Mouse (Mus musculus): ENCODE measurements around the gene Bmp8a.
"Not testable (repeated sequence)": the region's sequence is repeated elsewhere in the genome, so short reads cannot be mapped to it uniquely, and the experiment has no call there.

The Bmp8a gene

DNA sequence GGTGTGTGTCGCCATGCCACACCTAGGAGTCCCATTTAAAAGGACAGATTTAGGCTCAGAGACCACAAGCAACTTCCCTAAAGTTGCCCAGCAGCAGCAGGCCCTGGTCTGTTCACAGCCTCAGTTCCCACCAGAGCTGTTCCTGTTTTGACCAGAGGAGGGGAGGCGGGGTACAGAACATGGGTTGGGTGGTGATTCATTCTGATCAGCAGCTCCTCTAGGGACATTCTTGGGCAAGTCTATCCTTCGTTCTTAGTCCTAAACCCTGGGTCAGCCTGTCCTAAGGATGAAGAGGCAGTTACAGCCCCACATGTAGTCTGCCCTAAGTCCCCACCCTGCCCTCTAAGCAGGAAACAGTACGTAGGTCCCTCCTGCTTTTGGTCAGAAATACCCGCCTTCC, 2.8 kb downstream of the Bmp8a start:
- H3K36me3 ChIP-seq (ENCODE audit: control insufficient read depth, insufficient read depth, low read length, poor library complexity, severe bottlenecking): no peaks in the 10 kb centered on the region
- H3K27me3 ChIP-seq (ENCODE audit: control insufficient read depth, insufficient read depth, low read length, poor library complexity, severe bottlenecking): no peaks in the 10 kb centered on the region
- DNase-seq (ENCODE audit: low read depth, low spot score): peak; percentile 25

DNA sequence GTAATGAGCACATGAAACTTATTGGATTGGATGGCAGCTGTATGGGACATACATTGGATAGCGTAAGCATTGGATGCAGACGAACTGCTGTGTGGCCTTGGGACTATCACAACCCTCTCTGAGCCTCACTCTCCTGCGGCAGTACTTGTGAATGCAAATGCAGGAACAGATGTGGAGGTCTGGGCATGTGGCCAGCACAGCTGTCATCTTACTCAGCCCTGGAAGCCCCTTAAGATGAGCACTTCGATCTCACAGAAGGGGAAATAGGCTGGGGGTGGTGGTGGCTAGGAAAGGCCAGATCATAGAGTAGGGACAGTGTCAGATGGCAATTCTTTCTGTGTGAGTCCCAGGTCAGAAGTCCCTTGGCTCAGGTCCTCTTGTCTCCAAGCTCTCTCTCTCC, 5.4 kb downstream of the Bmp8a start:
- no peaks in the 10 kb centered on the region for H3K36me3 ChIP-seq (ENCODE audit: control insufficient read depth, insufficient read depth, low read length, poor library complexity, severe bottlenecking)
- H3K27me3 ChIP-seq (ENCODE audit: control insufficient read depth, insufficient read depth, low read length, poor library complexity, severe bottlenecking): no peaks in the 10 kb centered on the region
- no peak for DNase-seq (ENCODE audit: low read depth, low spot score)

- no peaks in the 10 kb centered on the region for H3K27me3 ChIP-seq (ENCODE audit: control insufficient read depth, insufficient read depth, low read length, poor library complexity, severe bottlenecking)
- no peak for DNase-seq (ENCODE audit: low read depth, low spot score)
- no peaks in the 10 kb centered on the region for H3K36me3 ChIP-seq (ENCODE audit: control insufficient read depth, insufficient read depth, low read length, poor library complexity, severe bottlenecking)
Observed at GRCm38 (mm10) chr4:123335796-123336585, 7.1 kb downstream of the Bmp8a start.

- DNase-seq (ENCODE audit: low read depth, low spot score); H3K27me3 ChIP-seq (ENCODE audit: control insufficient read depth, insufficient read depth, low read length, poor library complexity, severe bottlenecking); H3K36me3 ChIP-seq (ENCODE audit: control insufficient read depth, insufficient read depth, low read length, poor library complexity, severe bottlenecking): not testable (repeated sequence)
Observed at GRCm38 (mm10) chr4:123335244-123335643, 7.8 kb downstream of the Bmp8a start.

- no peaks in the 10 kb centered on the region for H3K27me3 ChIP-seq (ENCODE audit: control insufficient read depth, insufficient read depth, low read length, poor library complexity, severe bottlenecking)
- no peaks in the 10 kb centered on the region for H3K36me3 ChIP-seq (ENCODE audit: control insufficient read depth, insufficient read depth, low read length, poor library complexity, severe bottlenecking)
- no peak for DNase-seq (ENCODE audit: low read depth, low spot score)
Observed at GRCm38 (mm10) chr4:123334177-123334576, 8.9 kb downstream of the Bmp8a start.

- no peaks in the 10 kb centered on the region for H3K27me3 ChIP-seq (ENCODE audit: control insufficient read depth, insufficient read depth, low read length, poor library complexity, severe bottlenecking)
- DNase-seq (ENCODE audit: low read depth, low spot score): no peak
- H3K36me3 ChIP-seq (ENCODE audit: control insufficient read depth, insufficient read depth, low read length, poor library complexity, severe bottlenecking): no peaks in the 10 kb centered on the region
Observed at GRCm38 (mm10) chr4:123333151-123333550, 9.9 kb downstream of the Bmp8a start.

- DNase-seq (ENCODE audit: low read depth, low spot score); H3K27me3 ChIP-seq (ENCODE audit: control insufficient read depth, insufficient read depth, low read length, poor library complexity, severe bottlenecking); H3K36me3 ChIP-seq (ENCODE audit: control insufficient read depth, insufficient read depth, low read length, poor library complexity, severe bottlenecking): not testable (repeated sequence)
Observed at GRCm38 (mm10) chr4:123331961-123332360, 11.1 kb downstream of the Bmp8a start.

DNA sequence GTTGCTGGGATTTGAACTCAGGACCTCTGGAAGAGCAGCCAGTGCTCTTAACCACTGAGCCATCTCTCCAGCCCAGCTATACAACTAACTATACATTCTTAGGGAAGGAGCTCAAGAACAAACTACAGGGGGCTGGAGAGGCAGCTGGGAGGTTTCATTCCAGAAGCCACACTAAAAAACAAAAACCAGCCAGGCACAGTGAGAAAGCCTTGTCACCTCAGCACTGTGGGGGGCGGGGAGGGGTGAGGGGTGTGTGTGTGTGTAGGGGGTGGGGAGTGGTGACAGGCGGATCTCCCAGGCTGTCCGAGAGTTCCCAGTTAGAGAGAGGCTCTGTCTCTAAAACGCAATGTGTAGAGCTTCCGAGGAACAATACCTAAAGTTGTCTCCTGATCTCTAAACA, 11.7 kb downstream of the Bmp8a start:
- no peaks in the 10 kb centered on the region for H3K27me3 ChIP-seq (ENCODE audit: control insufficient read depth, insufficient read depth, low read length, poor library complexity, severe bottlenecking)
- H3K36me3 ChIP-seq (ENCODE audit: control insufficient read depth, insufficient read depth, low read length, poor library complexity, severe bottlenecking): no peaks in the 10 kb centered on the region
- no peak for DNase-seq (ENCODE audit: low read depth, low spot score)

- no peak for DNase-seq (ENCODE audit: low read depth, low spot score)
Observed at GRCm38 (mm10) chr4:123328946-123329345, 14.1 kb downstream of the Bmp8a start.

GRCm38 (mm10) chr4:123327630-123328029, 15.4 kb downstream of the Bmp8a start:
- Histone ChIP-seq H3K27me3 (ENCODE audit: control insufficient read depth, insufficient read depth, low read length, poor library complexity, severe bottlenecking) (no peaks in the 10 kb centered on the region), H3K36me3 (ENCODE audit: control insufficient read depth, insufficient read depth, low read length, poor library complexity, severe bottlenecking) (no peaks in the 10 kb centered on the region)
- no peak for DNase-seq (ENCODE audit: low read depth, low spot score)

More at GRCm38 (mm10) chr4:123328946-123329345, 14.1 kb downstream of the Bmp8a start:
- Histone ChIP-seq H3K27me3 (ENCODE audit: control insufficient read depth, insufficient read depth, low read length, poor library complexity, severe bottlenecking) (no peaks in the 10 kb centered on the region), H3K36me3 (ENCODE audit: control insufficient read depth, insufficient read depth, low read length, poor library complexity, severe bottlenecking) (no peaks in the 10 kb centered on the region)

GRCm38 (mm10) chr4:123326087-123326486, 17.0 kb downstream of the Bmp8a start:
- DNase-seq (ENCODE audit: low read depth, low spot score): no peak
- Histone ChIP-seq H3K27me3 (ENCODE audit: control insufficient read depth, insufficient read depth, low read length, poor library complexity, severe bottlenecking) (no peaks in the 10 kb centered on the region), H3K36me3 (ENCODE audit: control insufficient read depth, insufficient read depth, low read length, poor library complexity, severe bottlenecking) (no peaks in the 10 kb centered on the region)

DNA sequence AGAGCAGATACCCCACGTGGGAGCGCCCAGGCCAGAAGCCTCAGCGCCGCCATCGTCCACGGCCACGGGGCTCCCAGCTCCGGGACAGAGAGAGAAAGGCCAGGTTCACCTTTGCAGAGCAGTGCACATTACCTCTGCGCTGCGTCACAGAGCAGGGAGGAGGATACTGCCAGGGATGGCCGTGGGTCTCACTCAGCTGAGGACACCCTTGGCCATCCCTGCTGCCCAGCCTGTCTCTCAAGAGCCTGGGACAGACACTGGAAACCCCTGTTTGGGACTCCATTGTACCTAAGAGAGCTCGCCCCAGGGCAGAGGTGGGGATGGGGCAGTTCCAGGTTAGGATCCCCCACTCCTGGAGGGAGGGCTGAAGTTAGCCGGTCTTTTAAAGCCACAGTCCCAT, 19.5 kb downstream of the Bmp8a start, which contains the start of gene Oxct2a:
Gene Oxct2a (minus strand): TSS at position 101 of the 400 bp plus-strand sequence.
- no peak for DNase-seq (ENCODE audit: low read depth, low spot score)
- no peaks in the 10 kb centered on the region for H3K36me3 ChIP-seq (ENCODE audit: control insufficient read depth, insufficient read depth, low read length, poor library complexity, severe bottlenecking)
- no peaks in the 10 kb centered on the region for H3K27me3 ChIP-seq (ENCODE audit: control insufficient read depth, insufficient read depth, low read length, poor library complexity, severe bottlenecking)

GRCm38 (mm10) chr4:123322910-123323309, 20.1 kb downstream of the Bmp8a start:
- not testable (repeated sequence) for DNase-seq (ENCODE audit: low read depth, low spot score); H3K27me3 ChIP-seq (ENCODE audit: control insufficient read depth, insufficient read depth, low read length, poor library complexity, severe bottlenecking); H3K36me3 ChIP-seq (ENCODE audit: control insufficient read depth, insufficient read depth, low read length, poor library complexity, severe bottlenecking)

DNA sequence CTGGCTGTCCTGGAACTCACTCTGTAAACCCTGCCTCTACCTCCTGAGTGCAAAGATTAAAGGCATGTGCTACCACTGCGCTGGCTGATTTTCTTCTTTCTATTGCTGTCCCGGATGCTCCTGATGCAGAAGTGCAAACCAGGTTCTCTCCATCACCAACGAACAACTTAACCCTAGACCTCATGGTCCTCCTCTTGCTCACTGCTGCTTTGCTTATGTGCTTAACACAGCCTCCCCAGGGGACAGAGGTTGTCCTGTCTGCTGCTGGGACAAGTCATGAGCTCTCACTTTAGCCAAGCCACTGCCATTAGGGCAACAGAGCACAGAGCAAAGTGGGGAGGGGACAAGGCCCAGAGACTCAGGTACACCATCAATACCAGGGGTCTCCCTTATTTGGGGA, 28.6 kb downstream of the Bmp8a start:
- Histone ChIP-seq H3K27me3 (ENCODE audit: control insufficient read depth, insufficient read depth, low read length, poor library complexity, severe bottlenecking) (no peaks in the 10 kb centered on the region; the same call in 1 of the 2 replicates), H3K36me3 (ENCODE audit: control insufficient read depth, insufficient read depth, low read length, poor library complexity, severe bottlenecking) (no peaks in the 10 kb centered on the region)
- DNase-seq (ENCODE audit: low read depth, low spot score): no peak

DNA sequence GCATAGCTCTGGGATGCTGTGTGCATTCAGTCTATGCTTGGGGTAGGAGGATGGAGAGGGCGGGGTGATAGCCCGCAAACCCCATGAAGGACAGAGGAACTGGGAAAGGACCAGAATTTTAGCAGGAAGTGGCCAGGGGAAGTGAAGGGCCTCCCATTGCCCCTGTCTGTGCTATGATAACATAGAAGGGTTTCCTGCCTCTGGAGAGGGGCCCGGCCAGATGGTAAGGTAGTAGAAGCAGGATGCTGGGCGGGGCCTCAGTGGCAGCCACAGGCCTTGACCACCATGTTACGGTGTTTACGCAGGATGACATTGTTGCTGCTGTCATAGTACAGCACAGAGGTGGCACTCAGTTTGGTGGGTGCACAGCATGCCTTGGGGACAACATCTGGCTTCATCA, 30.0 kb downstream of the Bmp8a start:
- no peaks in the 10 kb centered on the region for H3K36me3 ChIP-seq (ENCODE audit: control insufficient read depth, insufficient read depth, low read length, poor library complexity, severe bottlenecking)
- DNase-seq (ENCODE audit: low read depth, low spot score): peak; percentile 15

DNA sequence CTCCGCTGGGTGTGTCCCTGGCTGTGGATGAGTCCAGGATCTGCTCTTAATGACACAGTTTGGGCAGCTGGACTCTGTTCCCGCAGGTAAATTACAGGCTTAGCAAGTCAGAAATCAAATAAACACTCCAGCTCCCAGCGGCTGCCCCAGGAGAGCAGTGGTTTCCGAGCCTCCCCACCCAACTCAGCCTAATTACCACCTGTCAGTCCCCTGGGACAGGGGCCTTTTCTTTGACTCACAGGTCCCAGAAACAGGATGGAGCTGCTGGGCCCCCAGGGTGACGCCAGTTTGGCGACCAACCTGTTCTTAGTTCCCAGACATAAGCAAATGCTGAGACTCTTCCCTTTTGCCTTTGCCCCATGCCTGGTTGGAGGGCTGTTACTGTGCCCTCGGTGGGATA, 31.2 kb downstream of the Bmp8a start:
- DNase-seq (ENCODE audit: low read depth, low spot score): peak; percentile 54
- no peaks in the 10 kb centered on the region for H3K36me3 ChIP-seq (ENCODE audit: control insufficient read depth, insufficient read depth, low read length, poor library complexity, severe bottlenecking)
- H3K27me3 ChIP-seq (ENCODE audit: control insufficient read depth, insufficient read depth, low read length, poor library complexity, severe bottlenecking): no peaks in the 10 kb centered on the region; the same call in 1 of the 2 replicates

More for the DNA sequence above, 30.0 kb downstream of the Bmp8a start:
- H3K27me3 ChIP-seq (ENCODE audit: control insufficient read depth, insufficient read depth, low read length, poor library complexity, severe bottlenecking): no peaks in the 10 kb centered on the region; the same call in 1 of the 2 replicates

All from splenic B cell, adult 2 months (primary cell).